Mouse (Mus musculus): ENCODE measurements around the gene Cryzl2.
A peak's percentile ranks its signal among the peaks of the same experiment; 100 is the strongest.

Gene Cryzl2

DNA sequence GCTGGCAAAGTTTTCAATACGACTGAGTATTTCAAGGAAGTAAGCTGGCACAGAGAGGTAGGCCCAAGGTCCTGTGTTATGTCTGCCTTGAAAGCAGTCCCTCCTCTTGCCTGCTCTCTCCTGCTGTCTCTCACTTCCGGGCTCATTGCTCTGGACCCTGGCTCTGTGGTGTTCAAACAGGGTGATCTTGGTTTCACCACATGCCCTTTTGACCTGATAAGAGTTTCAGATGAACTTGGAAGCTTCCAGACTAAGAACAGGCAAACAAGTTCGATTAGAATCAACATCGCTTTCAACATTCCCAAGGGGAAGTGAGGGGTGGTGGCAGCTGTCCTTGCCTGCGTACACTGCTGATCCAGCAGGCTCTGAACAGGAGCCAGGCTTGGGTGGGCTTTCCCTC lies 68.2 kb downstream of the Cryzl2 start:
- DNase-seq (ENCODE audit: low spot score in 2 of 2): no peak

DNA sequence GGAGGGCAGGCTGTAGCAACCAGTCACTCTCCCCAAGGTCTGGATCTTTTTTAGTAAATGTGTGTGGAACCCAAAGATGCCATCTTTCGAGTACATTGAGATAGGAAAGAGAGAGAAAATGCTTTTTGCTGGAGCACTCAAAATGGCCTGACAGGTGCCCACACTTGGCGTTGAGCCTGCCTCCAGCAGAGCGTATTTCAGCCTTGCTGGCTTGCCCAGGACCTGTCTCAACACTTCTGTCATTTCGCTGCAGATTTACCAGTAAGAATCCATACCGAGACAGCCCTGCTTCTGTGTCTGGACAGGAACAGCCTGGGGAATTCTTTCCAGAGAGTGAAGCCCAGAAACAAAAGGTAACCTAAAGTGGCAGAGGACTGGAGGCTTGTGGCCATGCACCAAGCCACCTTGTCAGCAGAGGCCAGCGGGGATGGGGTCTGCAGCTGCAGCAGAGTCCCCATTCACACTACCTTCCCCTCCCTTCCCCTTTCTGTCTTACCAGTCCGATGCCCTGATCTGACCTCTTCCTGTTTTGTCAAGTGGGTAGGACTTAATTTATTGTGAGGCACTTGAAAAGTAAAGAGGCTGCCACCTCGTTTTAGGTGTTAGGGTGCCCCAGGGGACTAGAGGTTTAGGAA lies 74.6 kb downstream of the Cryzl2 start:
- DNase-seq (ENCODE audit: low spot score in 2 of 2): no peak

DNA sequence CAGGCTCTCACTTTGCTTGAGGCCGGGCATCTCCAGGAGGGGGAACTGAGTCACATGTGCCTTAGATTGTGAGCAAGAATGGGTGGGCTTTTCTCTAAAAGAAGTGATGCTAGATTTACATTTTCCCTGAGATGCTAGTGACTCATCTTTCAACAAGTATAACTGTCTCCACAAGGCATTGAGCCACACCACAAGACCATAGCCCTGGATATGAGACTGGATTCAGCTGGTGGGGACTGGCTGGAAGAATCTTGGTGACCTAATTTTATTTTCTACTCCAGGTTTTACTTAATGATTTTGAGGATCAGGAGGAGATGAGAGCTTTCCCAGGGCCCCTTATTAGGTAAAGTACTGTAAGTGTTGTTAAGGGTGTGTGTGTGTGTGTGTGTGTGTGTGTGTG lies 77.2 kb downstream of the Cryzl2 start:
- no peak for DNase-seq (ENCODE audit: low spot score in 2 of 2)

DNA sequence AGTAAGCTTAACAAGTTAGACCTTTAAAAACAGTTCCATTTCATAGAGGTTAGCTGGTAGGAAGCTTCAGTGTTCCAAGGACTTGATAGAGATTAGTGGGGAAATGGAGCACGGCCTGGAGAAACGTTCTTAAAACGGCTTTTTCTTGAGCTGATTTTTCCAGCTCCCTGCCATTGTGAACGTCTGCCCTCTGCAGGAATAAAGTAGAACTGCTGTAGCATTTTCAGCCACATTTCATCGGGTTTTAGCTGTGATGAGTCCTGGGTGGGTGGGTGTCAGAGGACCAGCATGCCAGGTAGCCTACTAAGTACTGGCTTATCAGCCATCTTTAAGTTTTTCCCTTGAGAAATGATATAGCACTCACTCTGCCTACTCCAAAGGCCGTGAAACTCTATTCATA lies 78.1 kb downstream of the Cryzl2 start:
- peak; percentile 60 to 77 for DNase-seq (ENCODE audit: low spot score in 2 of 2)

DNA sequence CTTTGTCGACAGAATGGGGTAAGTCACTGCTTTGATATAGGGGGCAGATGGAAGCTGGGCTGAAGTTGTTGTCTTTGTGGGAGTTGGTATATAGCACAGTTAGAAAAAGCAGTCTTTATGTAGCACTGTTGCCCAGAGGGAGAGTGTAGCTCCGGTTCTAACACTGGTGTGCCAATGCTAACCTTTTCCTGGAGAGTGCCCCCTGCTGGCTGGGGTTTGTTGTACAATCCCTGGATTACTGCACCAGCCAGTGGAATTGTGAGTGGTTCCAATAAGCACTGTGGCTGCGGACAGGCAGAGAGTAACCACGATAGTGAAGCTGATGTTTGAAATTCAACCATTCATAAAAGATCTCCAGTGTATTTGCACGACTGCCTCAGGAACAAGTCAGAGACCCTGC lies 79.3 kb downstream of the Cryzl2 start:
- no peak for DNase-seq (ENCODE audit: low spot score in 2 of 2)

Measured in right cerebral cortex, postnatal 10 days (tissue).